Mouse (Mus musculus) ES-Bruce4 (cell line): Measurements from ENCODE around the gene Chst4.

Experiments
- CTCF ChIP-seq: IDR thresholded peaks from one replicate; pipeline ENCODE4 v1.8.1; 2011; ENCODE audit warnings: low read depth, low read length
- EP300 ChIP-seq: IDR thresholded peaks from 2 replicates; pipeline ENCODE4 v1.6.1; 2011; ENCODE audit warnings: low read depth, low read length; ENCODE audit not compliant: insufficient read depth
- POLR2A ChIP-seq: IDR thresholded peaks from one replicate; pipeline ENCODE4 v1.8.1; 2011; ENCODE audit warnings: low read length; ENCODE audit not compliant: insufficient read depth

GRCm38 (mm10) chr8:110071600-110071999, 32.1 kb upstream of the Chst4 start:
- TF ChIP-seq CTCF: peak; percentile 98
- TF ChIP-seq POLR2A: no peak
- no peak for TF ChIP-seq EP300
